15 mouse cellular contexts compared by ENCODE assay signal in the genomic region with DNA sequence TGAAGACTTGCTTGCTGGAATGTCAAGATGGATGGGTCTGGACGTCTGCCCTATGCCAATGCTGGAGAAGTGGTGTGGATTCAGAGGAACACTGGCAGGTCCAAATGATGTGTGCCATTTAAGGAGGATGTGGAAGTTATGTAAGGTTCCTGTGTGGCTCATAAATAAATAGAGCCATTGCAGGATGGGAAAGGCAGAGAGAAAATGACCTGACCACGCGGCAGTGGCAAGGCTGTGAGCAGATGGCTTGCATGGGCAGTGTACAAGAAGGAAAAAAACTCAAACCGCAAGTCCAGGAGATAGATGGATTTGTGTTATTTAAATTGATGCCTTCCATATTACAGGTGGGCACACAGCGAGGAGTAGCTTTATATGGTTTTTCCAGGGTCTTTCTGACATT.
"Had no signal": no experiment of that assay in that cellular context is flagged by ENCODE, and none has a peak within 500 bp of the region (broad histone marks: within the 10 kb centered on the region; RNA-seq: fewer than 3 reads in every experiment).

No protein-coding gene starts in this region.

- DNase-seq: gastrocnemius, postnatal 14 days; gastrocnemius, postnatal 36 days; heart, adult 18-20 months; heart, postnatal 14 days; heart, postnatal 36 days; kidney, adult 11 months; kidney, adult 2 months; kidney, adult 9 months; kidney, postnatal 14 days; kidney, postnatal 36 days; layer of hippocampus, adult 9-11 months; liver; liver, embryonic 13.5 days; liver, postnatal 0 days; lung, adult 2 months had no signal
